Mouse (Mus musculus) left cerebral cortex, adult 9 months (tissue): ENCODE results near the gene Zfp148.
"Not testable (repeated sequence)": the region's sequence is repeated elsewhere in the genome, so short reads cannot be mapped to it uniquely, and the experiment has no call there.

Source experiments
- DNase-seq, 2 experiments: peaks; one replicate each; pipeline ENCODE4 v3.0.0; 2022; ENCODE audit warnings: low spot score in 2 of 2

The Zfp148 gene

DNA sequence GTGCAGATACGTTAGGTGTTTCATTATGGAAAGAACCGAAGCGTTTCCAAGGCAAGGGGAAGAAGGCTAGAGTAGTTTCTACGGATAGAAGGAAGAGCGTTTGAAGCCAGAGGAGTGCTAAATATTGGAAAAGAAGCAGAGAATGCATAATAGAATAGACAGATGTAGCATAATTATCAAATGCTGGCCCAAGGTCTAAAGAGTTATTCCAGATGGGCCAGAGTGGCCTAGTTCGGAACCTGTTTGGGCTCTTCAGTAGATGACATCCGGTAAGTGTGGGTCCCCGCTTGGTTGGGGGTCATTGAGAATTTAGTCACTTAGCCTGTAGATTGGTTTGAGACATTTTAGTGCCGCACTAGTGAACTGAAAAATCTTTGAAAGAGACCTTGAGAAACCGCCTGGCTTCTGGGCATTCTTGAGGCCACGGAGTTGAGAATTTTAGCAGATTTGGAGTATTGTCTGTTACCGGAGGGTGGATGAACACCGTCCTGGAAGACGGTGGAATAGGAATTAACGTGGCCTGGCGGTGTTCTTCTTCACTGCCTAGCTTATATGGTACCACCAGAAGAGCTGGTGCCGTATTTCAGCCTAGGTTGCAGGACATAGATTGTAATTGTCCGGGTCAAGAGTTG lies 1.1 kb downstream of the Zfp148 start:
- DNase-seq = no peak

DNA sequence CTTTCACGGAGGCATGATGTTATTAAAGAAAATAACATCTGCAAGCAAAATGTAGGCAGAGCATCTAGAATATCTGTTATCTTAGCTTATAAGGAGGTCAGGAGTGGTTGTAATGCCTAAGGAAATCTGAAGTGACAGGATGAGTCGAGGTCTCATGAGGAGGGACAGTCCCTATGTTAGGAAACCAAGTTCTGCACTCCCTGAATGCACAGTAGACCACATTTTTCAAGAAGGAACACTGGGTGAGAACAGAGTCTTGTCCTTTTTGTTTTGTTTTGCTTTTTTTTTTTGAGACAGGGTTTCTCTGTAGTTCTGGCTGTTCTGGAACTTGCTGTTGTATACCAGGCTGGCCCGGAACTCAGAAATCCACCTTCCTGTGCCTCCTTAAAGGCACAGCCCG lies 1.7 kb downstream of the Zfp148 start:
- DNase-seq = no peak

DNA sequence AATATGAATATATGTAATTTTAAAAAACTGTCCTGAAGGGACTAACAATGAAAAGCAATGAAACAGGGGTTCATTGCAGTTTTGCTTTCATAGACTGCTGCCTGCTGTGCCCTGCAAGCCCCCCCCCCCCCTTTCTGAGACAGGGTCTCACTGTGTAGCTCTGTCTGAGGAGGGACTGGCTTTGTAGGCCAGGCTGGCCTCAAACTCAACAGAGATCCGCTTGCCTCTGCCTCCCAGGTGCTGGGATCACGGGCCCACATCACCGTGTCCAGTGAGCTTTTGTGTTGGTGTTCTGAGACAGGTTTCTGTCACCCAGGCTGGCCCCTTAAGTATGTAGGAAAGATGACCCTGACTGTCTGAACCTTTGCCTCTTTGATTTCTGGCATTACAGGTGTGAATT lies 2.9 kb downstream of the Zfp148 start:
- no peak for DNase-seq

DNA sequence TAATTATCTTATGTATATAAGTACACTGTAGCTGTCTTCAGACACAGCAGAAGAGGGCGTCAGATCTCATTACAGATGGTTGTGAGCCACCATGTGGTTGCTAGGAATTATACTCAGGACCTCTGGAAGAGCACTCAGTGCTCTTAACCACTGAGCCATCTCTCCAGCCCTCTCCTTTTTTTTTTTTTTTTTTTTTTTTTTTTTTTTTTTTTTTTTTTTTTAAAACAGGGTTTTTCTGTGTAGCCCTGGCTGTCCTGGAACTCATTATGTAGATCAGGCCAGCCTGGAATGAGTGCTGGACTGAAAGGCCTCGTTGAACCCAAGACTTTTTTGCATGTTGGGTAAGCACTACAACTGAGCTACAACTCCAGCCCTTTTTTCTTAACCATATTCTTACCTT lies 3.4 kb downstream of the Zfp148 start:
- not testable (repeated sequence) for DNase-seq

DNA sequence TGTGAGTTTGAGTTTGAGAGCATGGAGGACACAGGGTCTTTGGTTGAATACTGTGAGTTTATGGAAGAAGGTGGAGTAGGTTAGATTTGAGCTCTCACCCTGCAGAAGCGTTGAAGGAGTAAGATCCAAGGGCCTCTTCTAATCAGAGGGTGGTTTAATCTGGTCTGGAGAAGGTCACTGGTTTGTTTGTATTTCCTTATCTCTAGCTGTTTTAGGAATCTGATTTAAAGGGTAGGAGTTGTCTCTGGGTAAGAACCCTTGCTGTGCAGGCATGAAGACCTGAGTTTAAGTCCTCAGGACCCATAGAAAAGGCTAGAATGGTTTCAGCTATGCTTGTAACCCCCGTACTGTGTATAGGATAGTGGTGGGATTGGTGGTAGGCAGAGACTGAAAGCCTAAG lies 6.4 kb downstream of the Zfp148 start:
- no peak for DNase-seq

DNA sequence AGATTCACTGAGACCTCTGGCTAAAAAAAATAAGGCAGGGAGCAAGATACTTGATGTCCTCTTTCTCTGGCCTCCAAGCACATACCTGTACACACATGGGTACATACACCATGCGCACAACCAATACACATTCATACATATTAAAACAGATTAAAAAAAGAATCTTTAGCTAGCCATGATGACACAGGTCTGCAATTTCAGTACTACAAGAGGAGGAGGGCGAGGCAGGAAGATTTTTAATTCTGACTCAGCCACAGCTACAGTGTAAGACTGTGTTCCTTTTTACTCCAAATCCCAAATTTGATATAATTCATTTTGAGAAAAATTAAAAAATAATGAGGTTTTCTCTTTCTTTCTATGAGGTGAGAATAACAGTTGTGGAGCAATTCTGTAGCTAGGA lies 6.8 kb downstream of the Zfp148 start:
- DNase-seq = no peak

DNA sequence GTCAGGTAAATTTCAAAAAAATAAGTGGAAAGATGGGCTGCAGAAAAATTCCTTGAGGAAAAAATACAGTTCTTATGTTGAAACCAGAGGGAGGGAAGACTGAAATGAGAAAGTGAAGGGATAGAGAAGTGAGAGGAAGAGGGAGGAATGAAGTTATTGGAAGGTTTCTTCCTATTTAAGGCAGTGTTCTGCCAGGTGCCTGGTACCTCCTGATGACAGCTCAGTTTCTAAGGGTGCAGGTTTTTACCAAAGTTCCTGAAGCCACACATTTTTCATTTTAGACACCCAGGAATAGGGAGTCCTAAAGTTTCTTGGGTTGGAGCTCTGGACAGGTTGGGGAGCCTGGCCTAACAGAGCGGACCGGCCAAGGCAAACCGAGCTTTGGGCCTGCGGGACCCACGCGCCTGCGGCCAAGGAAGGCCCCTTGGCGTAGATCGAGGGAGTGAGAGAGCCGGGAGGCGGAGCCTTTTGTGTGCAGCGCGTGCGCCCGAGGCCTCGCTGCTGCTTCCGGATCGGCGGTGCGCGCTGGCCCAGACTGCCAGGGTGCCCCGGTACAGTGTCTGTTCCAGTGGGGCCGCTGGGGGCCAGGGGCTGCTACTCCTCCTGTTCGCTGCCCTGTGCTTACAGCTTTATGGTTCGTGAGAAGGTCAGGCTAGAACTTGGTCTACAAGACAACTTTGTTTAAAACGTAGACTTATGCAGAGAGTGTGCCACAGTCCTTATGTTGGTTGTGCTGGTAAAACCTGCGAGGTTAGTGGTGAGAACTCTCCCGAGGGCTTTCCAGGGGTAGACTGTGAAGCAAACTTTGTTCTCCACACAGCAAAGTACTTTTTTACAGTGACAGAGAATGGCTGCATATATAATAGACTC lies 19.5 kb downstream of the Zfp148 start:
- DNase-seq = no peak

DNA sequence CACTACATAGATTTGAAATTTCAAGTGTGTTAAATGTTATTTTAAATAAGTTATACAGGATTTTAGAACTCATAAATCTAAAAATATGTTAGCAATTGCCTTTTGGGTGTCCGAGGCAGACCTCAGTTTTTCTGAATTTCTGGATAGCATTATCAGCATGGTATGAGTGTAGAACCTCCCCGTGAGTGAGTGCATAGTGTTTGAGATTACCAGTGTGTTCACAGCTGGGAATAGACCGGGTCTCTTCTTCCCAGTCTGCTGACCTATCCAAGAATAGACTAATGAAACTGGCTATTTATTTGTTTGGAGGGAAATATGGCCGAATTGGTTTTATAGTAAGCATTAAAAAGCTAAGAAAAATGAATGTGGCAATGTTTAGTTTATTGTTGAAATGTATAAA lies 20.3 kb downstream of the Zfp148 start:
- DNase-seq = no peak

DNA sequence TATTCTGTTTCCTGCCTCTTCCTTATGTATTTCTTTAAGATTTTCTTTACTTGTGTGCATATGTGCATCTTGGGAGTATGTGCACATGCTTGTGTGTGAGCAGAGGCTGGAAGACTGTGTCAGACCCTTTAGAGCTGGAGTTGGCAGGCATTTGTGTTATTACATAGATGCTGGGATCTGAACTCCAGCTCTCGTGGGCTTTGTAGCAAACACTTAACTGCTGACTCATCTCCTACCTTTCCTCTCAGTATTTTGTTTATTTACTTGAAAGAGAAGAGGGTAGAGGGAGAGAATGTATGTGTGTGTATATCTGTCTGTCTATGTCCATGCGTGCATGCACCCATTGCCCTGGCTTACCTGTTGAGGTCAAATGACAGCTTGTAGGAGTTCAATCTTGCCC lies 22.6 kb downstream of the Zfp148 start:
- no peak for DNase-seq

DNA sequence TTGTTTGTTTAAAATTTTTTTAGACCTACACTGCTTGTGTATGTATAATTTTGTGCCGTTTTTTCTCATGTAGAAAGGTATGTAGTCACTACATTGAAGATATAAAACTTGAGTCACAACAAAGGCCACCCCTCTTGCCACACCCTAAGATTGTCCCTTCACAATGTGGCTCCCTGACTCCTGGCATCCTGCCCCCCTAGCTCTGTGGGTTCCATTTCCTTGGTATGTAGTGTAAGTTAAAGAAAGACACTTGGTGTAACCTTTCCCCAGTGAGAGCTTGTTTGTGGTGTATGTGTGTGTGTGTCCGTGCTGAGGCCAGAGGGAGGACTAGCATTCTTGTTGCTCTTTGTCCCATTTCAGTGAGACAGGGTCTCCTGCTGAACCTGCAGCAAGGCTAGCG lies 23.4 kb downstream of the Zfp148 start:
- DNase-seq = no peak

DNA sequence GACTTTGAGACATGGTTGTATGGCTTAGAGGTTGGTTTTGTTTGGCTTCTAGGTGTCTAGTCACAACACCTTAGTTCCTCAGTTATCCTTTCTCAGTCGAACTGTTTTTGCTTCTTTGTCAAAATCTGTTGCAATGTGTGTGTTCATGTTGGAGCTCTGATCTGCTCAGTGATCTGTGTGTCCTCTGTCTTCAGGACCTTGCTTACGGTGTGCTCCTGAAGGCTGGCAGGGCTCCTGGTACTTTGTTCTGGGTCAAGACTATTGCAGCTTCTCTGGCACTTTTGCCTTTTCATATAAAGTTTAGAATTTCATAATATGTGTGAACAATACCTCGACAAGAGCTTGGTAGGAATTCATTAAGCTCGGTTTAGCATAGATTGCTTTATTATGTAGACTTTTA lies 24.9 kb downstream of the Zfp148 start:
- DNase-seq = no peak

DNA sequence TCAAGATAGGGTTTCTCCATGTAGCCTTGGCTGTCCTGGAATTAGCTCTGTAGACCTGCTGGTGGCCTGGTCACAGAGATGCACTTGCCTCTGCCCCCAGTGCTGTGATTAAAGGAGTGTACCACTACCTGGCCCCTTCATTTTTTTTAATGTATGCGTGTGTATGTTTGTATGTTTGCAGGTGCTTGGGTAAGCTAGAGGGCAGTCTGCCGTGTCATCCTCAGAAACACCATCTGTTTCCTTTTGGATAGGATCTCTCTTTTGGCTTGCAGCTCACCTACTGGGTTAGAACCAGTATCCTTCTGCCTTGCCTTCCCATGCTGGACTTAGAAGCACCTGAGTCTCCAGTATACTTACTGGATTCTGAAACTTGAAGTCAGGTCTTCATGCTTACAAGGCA lies 29.5 kb downstream of the Zfp148 start:
- no peak for DNase-seq

DNA sequence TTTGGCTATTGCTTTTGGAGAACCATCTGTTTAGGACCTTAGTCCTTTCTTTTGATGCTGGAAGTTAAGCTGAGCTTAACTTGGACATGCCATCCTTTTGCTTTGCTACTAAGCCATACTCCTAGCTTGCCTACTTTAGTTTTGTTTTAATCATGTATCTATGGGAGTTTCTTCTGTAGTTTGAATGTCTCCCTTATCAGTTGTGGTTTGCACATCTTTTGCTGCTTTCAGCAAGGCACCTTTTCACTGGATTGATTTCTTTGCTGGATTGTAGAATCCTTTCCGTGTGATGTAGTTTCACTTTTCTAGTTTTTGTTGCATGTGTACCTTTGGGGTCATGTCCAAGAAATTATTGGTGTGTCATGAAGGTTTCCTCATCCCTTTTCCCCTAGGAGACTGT lies 30.0 kb downstream of the Zfp148 start:
- DNase-seq = no peak

DNA sequence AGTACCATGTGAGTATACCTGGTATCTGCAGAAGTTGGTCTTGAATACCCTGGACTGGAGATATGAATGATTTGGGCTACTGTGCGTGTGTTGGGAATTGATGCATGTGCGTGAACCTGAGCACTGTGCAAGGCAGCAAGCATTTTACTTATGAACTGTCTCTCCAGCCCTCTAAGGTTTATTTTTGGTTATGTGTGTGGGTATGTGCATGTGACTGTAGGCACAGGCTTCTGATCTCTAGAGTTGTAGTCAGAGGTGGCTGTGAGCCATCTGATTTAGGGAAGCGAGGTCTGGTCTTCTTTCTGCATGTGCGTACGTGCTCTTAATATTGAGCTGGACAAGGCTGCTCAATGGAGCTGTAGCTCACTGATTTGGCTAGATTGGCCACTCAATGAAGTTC lies 33.6 kb downstream of the Zfp148 start:
- peak; percentile 44 to 56 for DNase-seq

DNA sequence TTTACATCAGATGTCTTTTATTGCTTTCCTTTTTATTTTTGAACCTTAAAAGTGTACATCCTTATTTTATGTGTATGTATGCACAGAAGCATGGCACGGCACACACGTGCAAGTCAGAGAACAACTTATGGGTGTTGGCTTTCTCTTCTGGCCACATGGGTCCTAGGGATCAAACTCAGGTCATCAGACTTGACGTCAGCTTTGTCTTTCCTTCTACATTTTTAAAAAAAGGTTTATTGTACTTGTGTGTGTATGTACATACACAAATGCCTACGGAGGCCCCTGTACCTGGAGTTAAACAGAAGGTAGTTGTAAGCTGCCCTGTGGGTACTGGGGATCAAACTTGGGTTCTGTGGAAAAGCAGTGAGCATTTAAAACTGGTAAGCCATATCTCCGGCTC lies 35.0 kb downstream of the Zfp148 start:
- DNase-seq = no peak

DNA sequence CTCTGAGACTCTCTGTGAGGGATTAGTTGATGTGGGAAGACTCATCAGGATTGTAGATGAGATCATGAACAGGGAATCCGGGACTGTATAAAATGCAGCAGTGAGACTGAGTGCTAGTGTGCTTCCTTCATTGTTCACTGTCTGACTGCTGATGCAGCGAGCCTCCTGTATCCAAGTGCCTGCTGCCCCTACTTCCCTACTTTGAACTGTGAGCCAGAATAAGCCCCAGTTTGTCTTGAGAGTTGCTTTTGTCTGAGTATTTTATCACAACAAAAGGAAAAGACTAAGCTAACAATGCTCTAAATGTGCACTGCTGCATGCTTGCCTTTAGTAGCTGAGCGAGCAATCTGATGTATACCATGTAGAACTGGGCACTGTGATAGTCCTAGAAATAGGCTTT lies 47.7 kb downstream of the Zfp148 start:
- no peak for DNase-seq

DNA sequence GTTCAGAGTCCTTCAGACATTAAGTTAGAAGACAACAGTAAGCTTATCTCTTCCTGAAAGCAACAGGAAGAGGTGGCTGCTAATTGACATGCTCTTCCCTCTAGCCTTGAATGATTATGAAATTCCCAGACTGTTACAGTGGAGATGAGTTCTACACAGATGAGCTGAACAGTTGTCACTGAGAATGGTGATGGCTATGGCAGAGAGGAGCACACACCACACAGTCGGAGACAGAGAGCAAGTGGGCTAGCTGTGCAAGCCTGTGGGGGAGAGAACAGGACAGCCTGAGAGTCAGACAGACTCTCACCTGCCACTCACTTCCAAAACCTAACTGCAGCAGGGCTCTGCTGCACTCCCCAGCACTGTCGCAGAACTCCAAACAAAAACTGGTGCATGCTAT lies 51.0 kb downstream of the Zfp148 start:
- DNase-seq = no peak

DNA sequence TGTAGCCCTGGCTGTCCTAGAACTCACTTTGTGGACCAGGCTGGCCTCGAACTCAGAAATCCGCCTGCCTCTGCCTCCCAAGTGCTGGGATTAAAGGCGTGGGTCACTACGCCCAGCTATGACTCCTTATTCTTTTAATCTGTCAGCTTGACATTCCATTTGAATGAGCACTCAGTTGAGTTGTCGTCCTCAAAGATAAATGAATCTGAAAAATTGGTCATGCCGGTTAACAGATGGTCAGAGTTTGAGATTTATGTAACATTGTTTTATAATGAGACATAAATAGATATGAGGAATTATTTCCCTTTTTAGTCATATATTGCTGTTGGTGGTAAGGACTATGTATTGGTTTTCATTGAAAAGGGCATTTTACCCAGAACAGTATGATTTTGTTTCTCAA lies 60.4 kb downstream of the Zfp148 start:
- no peak for DNase-seq

DNA sequence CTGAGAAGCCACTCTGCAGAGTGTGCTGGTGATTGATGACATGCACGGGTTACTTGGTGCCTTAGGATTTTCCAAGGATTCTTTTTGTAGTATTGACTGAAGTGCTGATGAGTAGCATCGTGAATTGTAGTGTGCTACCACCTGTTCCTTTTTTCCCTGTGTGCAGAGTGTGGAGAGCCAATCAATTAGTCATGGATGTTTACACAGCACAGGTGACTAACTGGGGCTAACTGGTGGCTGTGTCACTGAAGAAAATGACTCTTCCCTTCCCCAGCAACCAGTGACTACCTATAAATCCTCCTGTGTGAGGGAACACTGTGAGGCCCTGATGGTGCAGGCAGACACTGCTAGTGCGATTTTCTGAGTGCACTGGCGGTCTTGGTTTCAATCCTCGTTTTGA lies 66.2 kb downstream of the Zfp148 start:
- DNase-seq = no peak

DNA sequence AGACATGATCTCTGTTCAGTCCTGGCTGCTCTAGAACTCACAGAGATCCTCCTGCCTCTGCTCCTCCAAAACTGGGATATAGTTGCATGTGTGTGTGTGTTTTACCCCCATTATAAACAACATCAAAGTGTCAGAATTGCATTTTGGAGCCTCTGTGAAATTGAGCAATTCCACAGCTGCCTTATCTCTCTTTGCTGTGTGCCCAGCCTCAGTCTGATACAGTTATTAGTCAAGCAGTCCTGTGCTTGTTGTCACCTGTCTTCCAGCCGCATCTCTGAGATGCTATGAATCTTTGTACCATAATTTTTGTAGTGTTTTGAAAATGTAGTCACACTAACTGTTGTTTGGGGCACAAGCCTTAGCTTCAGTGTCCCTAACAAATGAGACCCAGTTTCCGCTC lies 73.2 kb downstream of the Zfp148 start:
- no peak for DNase-seq

DNA sequence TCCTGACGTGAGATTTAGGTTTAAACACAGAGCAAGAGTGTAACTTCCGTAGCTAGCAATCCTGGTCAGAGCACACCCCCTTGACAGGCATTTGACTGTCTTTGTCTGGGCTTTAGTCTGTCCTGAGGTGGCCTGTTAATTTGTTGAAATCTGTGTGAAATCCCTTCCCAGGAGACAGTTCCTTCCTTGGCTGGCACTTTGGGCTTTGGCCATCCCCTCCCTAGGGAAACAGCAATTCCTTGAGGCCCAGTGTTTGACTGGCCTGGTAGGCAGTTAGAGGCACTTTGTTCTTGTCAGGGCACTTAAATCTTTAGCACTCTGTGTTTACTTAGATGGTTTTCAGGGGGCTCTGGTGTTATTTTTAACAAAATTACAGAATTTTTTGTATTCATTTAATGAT lies 73.7 kb downstream of the Zfp148 start:
- DNase-seq = no peak

DNA sequence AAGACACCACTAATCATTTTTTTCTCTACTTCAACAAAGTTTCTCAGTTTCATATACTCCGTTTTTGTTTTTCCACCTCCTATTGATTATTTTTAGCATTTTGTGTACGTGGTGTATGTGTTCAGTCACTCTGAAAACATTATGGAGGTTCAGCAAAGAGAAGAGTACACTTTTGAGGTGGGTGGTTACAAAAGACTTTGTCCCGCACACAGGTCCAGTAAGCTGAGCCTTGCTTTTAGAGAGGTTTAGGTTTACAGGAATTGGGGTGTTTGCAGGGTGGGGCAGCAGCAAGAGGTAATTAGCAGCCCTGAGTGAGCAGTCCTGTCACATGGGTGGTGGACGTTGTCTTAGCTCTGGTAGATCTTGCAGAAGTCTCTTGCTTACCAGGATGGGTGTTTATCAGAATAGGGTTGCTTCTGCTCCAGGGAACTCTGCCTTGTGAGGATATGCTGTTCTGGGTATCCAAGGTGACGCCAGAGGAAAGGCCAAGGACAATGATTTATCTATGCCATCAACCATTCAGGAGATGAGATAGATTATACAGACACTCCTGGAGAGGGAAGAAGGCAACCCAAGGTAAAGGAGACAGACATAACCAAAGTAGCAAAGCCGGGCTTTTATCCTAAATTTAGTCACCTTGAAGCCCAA lies 74.8 kb downstream of the Zfp148 start:
- no peak for DNase-seq

DNA sequence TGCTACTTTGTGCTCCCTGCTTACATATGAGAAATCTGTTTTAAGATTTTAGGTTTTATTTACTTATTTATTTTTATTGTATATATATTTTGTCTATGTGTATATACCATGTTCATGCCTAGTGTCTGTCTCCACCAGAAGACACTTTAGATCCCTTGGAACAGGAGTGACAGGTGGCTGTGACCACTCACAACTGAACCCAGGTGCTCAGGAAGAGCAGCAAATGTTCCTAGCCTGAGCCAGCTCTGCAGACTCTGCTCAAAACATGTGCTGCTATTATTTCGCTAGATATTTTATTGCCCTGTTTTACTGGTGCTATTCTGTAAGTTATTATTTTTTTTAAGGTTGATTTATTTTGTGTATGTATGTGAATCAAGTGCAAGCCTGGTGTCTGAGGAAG lies 78.5 kb downstream of the Zfp148 start:
- DNase-seq = no peak
